Mouse (Mus musculus) lung, postnatal 0 days (tissue): ENCODE measurements around the gene Gm2431.

Experiments
- CTCF ChIP-seq: IDR thresholded peaks from 2 replicates; pipeline ENCODE4 v1.5.1; 2016; ENCODE audit warnings: antibody characterized with exemption, mild to moderate bottlenecking
- EP300 ChIP-seq: IDR thresholded peaks from 2 replicates; pipeline ENCODE4 v1.6.1; 2016; ENCODE audit warnings: antibody characterized with exemption, mild to moderate bottlenecking, control low read depth

GRCm38 (mm10) chr7:142249824-142250223 lies 8.3 kb downstream of the Gm2431 start:
- peak; percentile 66 for TF ChIP-seq CTCF
- no peak for TF ChIP-seq EP300
